Mouse (Mus musculus) brain, embryonic 14.5 days (tissue): ENCODE data around the gene Mgmt.

Experiments
- CTCF ChIP-seq: fragments of 200-500 bp; IDR thresholded peaks from 2 replicates; pipeline ENCODE4 v1.5.1; 2012; ENCODE audit warnings: inconsistent platforms, mild to moderate bottlenecking, moderate library complexity, borderline replicate concordance; ENCODE audit not compliant: insufficient read depth, insufficient read length; ENCODE audit errors: extremely low read depth
- POLR2A ChIP-seq: fragments of 200-500 bp; IDR thresholded peaks from 2 replicates; pipeline ENCODE4 v1.6.1; 2012; ENCODE audit warnings: mild to moderate bottlenecking, inconsistent platforms, borderline replicate concordance; ENCODE audit not compliant: poor library complexity, insufficient read depth, insufficient read length, severe bottlenecking; ENCODE audit errors: extremely low read depth

- no peak for TF ChIP-seq POLR2A
- no peak for TF ChIP-seq CTCF
Observed at GRCm38 (mm10) chr7:137130211-137130610, 235.8 kb downstream of the Mgmt start.
